Mouse (Mus musculus): ENCODE data around the gene Xpnpep2. TPM values are rescaled to one million over a fixed set of nuclear protein-coding genes. Genes with fewer than 3 reads are reported as not detected.

Xpnpep2 gene
- 0.55 and 0.72 TPM in 2 replicates for polyA plus RNA-seq (2014; fragmentation: Nextera tagmentation; extraction: Ambion mirVana)

GRCm38 (mm10) chrX:48108394-48109315, at the start of gene Xpnpep2:
TSS of gene Xpnpep2 (plus strand) at chrX:48108725.
- H3K9me3 ChIP-seq (replicated peaks; ENCODE audit: control insufficient read depth, low read length), result no peaks in the 10 kb centered on the region
- H3K4me1 ChIP-seq (ENCODE audit: control insufficient read depth, insufficient read depth, low read length), result no peaks in the 10 kb centered on the region
- ATAC-seq (replicated peaks; ENCODE audit: insufficient number of reproducible peaks, low FRiP score, low TSS enrichment), result no peak
- H3K27me3 ChIP-seq (ENCODE audit: control insufficient read depth, insufficient read depth, low read length), result no peaks in the 10 kb centered on the region
- WGBS (ENCODE audit: insufficient replicate concordance), result 51% methylated on average over 6 of the region's 6 CpGs
- no peak within 1 kb of the TSS for H3K27ac ChIP-seq (ENCODE audit: low read depth, low read length)
- H3K9ac ChIP-seq (ENCODE audit: low read depth, low read length), result no peak within 1 kb of the TSS
- H3K4me3 ChIP-seq (ENCODE audit: low read depth, low read length), result no peak within 1 kb of the TSS
- H3K36me3 ChIP-seq (ENCODE audit: control insufficient read depth, insufficient read depth, low read length), result no peaks in the 10 kb centered on the region
- no peak within 1 kb of the TSS for H3K4me2 ChIP-seq

- Histone ChIP-seq H3K27ac (ENCODE audit: low read depth, low read length) (no peak overlapping the region), H3K9me3 (replicated peaks; ENCODE audit: control insufficient read depth, low read length) (no peaks in the 10 kb centered on the region), H3K4me1 (ENCODE audit: control insufficient read depth, insufficient read depth, low read length) (no peaks in the 10 kb centered on the region), H3K4me3 (ENCODE audit: low read depth, low read length) (no peak overlapping the region), H3K36me3 (ENCODE audit: control insufficient read depth, insufficient read depth, low read length) (no peaks in the 10 kb centered on the region), H3K9ac (ENCODE audit: low read depth, low read length) (no peak overlapping the region), H3K4me2 (no peak overlapping the region), H3K27me3 (ENCODE audit: control insufficient read depth, insufficient read depth, low read length) (no peaks in the 10 kb centered on the region; the same call in 1 of the 2 replicates)
- no peak for ATAC-seq (replicated peaks; ENCODE audit: insufficient number of reproducible peaks, low FRiP score, low TSS enrichment)
- WGBS (ENCODE audit: insufficient replicate concordance), result 76% methylated on average over 4 of the region's 4 CpGs
Observed at GRCm38 (mm10) chrX:48062481-48062880, 46.0 kb upstream of the Xpnpep2 start.

GRCm38 (mm10) chrX:48064166-48064853, 44.2 kb upstream of the Xpnpep2 start:
- no peak overlapping the region for H3K4me3 ChIP-seq (ENCODE audit: low read depth, low read length)
- no peak overlapping the region for H3K27ac ChIP-seq (ENCODE audit: low read depth, low read length)
- H3K27me3 ChIP-seq (ENCODE audit: control insufficient read depth, insufficient read depth, low read length), result no peaks in the 10 kb centered on the region; the same call in 1 of the 2 replicates
- no peaks in the 10 kb centered on the region for H3K4me1 ChIP-seq (ENCODE audit: control insufficient read depth, insufficient read depth, low read length)
- no peak overlapping the region for H3K9ac ChIP-seq (ENCODE audit: low read depth, low read length)
- no peaks in the 10 kb centered on the region for H3K9me3 ChIP-seq (replicated peaks; ENCODE audit: control insufficient read depth, low read length)
- no peak for ATAC-seq (replicated peaks; ENCODE audit: insufficient number of reproducible peaks, low FRiP score, low TSS enrichment)
- 35% methylated on average over 5 of the region's 5 CpGs for WGBS (ENCODE audit: insufficient replicate concordance)
- no peak overlapping the region for H3K4me2 ChIP-seq
- no peaks in the 10 kb centered on the region for H3K36me3 ChIP-seq (ENCODE audit: control insufficient read depth, insufficient read depth, low read length)

GRCm38 (mm10) chrX:48066891-48067290, 41.6 kb upstream of the Xpnpep2 start:
- Histone ChIP-seq H3K4me2 (no peak overlapping the region), H3K4me3 (ENCODE audit: low read depth, low read length) (no peak overlapping the region), H3K36me3 (ENCODE audit: control insufficient read depth, insufficient read depth, low read length) (no peaks in the 10 kb centered on the region), H3K4me1 (ENCODE audit: control insufficient read depth, insufficient read depth, low read length) (no peaks in the 10 kb centered on the region), H3K9me3 (replicated peaks; ENCODE audit: control insufficient read depth, low read length) (no peaks in the 10 kb centered on the region), H3K27ac (ENCODE audit: low read depth, low read length) (no peak overlapping the region), H3K9ac (ENCODE audit: low read depth, low read length) (no peak overlapping the region), H3K27me3 (ENCODE audit: control insufficient read depth, insufficient read depth, low read length) (no peaks in the 10 kb centered on the region; the same call in 1 of the 2 replicates)
- ATAC-seq (replicated peaks; ENCODE audit: insufficient number of reproducible peaks, low FRiP score, low TSS enrichment), result no peak
- 66% methylated on average over 3 of the region's 3 CpGs for WGBS (ENCODE audit: insufficient replicate concordance)

- peaks cover 5% of the 10 kb centered on the region; the same call in 1 of the 2 replicates for H3K27me3 ChIP-seq (ENCODE audit: control insufficient read depth, insufficient read depth, low read length)
- no peak overlapping the region for H3K4me2 ChIP-seq
- no peaks in the 10 kb centered on the region for H3K9me3 ChIP-seq (replicated peaks; ENCODE audit: control insufficient read depth, low read length)
- no peak overlapping the region for H3K27ac ChIP-seq (ENCODE audit: low read depth, low read length)
- H3K4me1 ChIP-seq (ENCODE audit: control insufficient read depth, insufficient read depth, low read length), result no peaks in the 10 kb centered on the region
- H3K4me3 ChIP-seq (ENCODE audit: low read depth, low read length), result no peak overlapping the region
- H3K36me3 ChIP-seq (ENCODE audit: control insufficient read depth, insufficient read depth, low read length), result no peaks in the 10 kb centered on the region
- WGBS (ENCODE audit: insufficient replicate concordance), result 38% methylated on average over 3 of the region's 3 CpGs
- no peak overlapping the region for H3K9ac ChIP-seq (ENCODE audit: low read depth, low read length)
- ATAC-seq (replicated peaks; ENCODE audit: insufficient number of reproducible peaks, low FRiP score, low TSS enrichment), result no peak
Observed at GRCm38 (mm10) chrX:48071961-48072360, 36.6 kb upstream of the Xpnpep2 start.

GRCm38 (mm10) chrX:48072401-48072800, 36.1 kb upstream of the Xpnpep2 start:
- no peaks in the 10 kb centered on the region for H3K9me3 ChIP-seq (replicated peaks; ENCODE audit: control insufficient read depth, low read length)
- no peak overlapping the region for H3K9ac ChIP-seq (ENCODE audit: low read depth, low read length)
- H3K36me3 ChIP-seq (ENCODE audit: control insufficient read depth, insufficient read depth, low read length), result no peaks in the 10 kb centered on the region
- no peak overlapping the region for H3K4me3 ChIP-seq (ENCODE audit: low read depth, low read length)
- peaks cover 5% of the 10 kb centered on the region; the same call in 1 of the 2 replicates for H3K27me3 ChIP-seq (ENCODE audit: control insufficient read depth, insufficient read depth, low read length)
- no peaks in the 10 kb centered on the region for H3K4me1 ChIP-seq (ENCODE audit: control insufficient read depth, insufficient read depth, low read length)
- 25% methylated on average over 5 of the region's 5 CpGs for WGBS (ENCODE audit: insufficient replicate concordance)
- H3K27ac ChIP-seq (ENCODE audit: low read depth, low read length), result no peak overlapping the region
- H3K4me2 ChIP-seq, result no peak overlapping the region
- no peak for ATAC-seq (replicated peaks; ENCODE audit: insufficient number of reproducible peaks, low FRiP score, low TSS enrichment)

- WGBS (ENCODE audit: insufficient replicate concordance), result 87% methylated on average over 3 of the region's 3 CpGs
- Histone ChIP-seq H3K4me2 (no peak overlapping the region), H3K27me3 (ENCODE audit: control insufficient read depth, insufficient read depth, low read length) (peaks cover 5% of the 10 kb centered on the region; the same call in 1 of the 2 replicates), H3K4me1 (ENCODE audit: control insufficient read depth, insufficient read depth, low read length) (no peaks in the 10 kb centered on the region), H3K9ac (ENCODE audit: low read depth, low read length) (no peak overlapping the region), H3K36me3 (ENCODE audit: control insufficient read depth, insufficient read depth, low read length) (no peaks in the 10 kb centered on the region), H3K4me3 (ENCODE audit: low read depth, low read length) (no peak overlapping the region), H3K9me3 (replicated peaks; ENCODE audit: control insufficient read depth, low read length) (no peaks in the 10 kb centered on the region), H3K27ac (ENCODE audit: low read depth, low read length) (no peak overlapping the region)
- no peak for ATAC-seq (replicated peaks; ENCODE audit: insufficient number of reproducible peaks, low FRiP score, low TSS enrichment)
Observed at GRCm38 (mm10) chrX:48074691-48075090, 33.8 kb upstream of the Xpnpep2 start.

GRCm38 (mm10) chrX:48076806-48077425, 31.6 kb upstream of the Xpnpep2 start:
- H3K27me3 ChIP-seq (ENCODE audit: control insufficient read depth, insufficient read depth, low read length), result peaks cover 5% of the 10 kb centered on the region; the same call in 1 of the 2 replicates
- H3K9ac ChIP-seq (ENCODE audit: low read depth, low read length), result no peak overlapping the region
- no peak overlapping the region for H3K4me3 ChIP-seq (ENCODE audit: low read depth, low read length)
- no peaks in the 10 kb centered on the region for H3K9me3 ChIP-seq (replicated peaks; ENCODE audit: control insufficient read depth, low read length)
- WGBS (ENCODE audit: insufficient replicate concordance), result 85% methylated on average over 4 of the region's 4 CpGs
- no peaks in the 10 kb centered on the region for H3K36me3 ChIP-seq (ENCODE audit: control insufficient read depth, insufficient read depth, low read length)
- no peaks in the 10 kb centered on the region for H3K4me1 ChIP-seq (ENCODE audit: control insufficient read depth, insufficient read depth, low read length)
- no peak overlapping the region for H3K27ac ChIP-seq (ENCODE audit: low read depth, low read length)
- H3K4me2 ChIP-seq, result no peak overlapping the region
- ATAC-seq (replicated peaks; ENCODE audit: insufficient number of reproducible peaks, low FRiP score, low TSS enrichment), result no peak

All from heart, embryonic 11.5 days (tissue).